Mouse (Mus musculus) hindbrain, embryonic 15.5 days (tissue): ENCODE measurements around the gene Cisd1. TPM values are rescaled to one million over a fixed set of nuclear protein-coding genes. Genes with fewer than 3 reads are reported as not detected.
"Not testable (repeated sequence)": the region's sequence is repeated elsewhere in the genome, so short reads cannot be mapped to it uniquely, and the experiment has no call there.

ENCODE experiments used
- ATAC-seq: fragments of 200-750 bp; cut with Nextera tagmentation; 2 replicates; pipeline ENCODE4 v1.8.0; 2017; ENCODE audit warnings: low read depth, moderate number of reproducible peaks, moderate TSS enrichment; ENCODE audit not compliant: low FRiP score
- H3K27ac ChIP-seq: fragments of 300-500 bp; sonication (generic); replicated peaks from 2 replicates; pipeline ENCODE4 v1.5.1; 2015; ENCODE audit warnings: mild to moderate bottlenecking, inconsistent platforms
- H3K27me3 ChIP-seq: fragments of 300-500 bp; sonication (generic); 2 replicates; pipeline ENCODE4 v1.6.1; 2015; ENCODE audit warnings: control low read depth, inconsistent platforms
- H3K36me3 ChIP-seq: fragments of 300-500 bp; sonication (generic); 2 replicates; pipeline ENCODE4 v1.6.1; 2015; ENCODE audit warnings: control low read depth, inconsistent platforms
- H3K4me1 ChIP-seq: fragments of 300-500 bp; sonication (generic); replicated peaks from 2 replicates; pipeline ENCODE4 v1.6.1; 2015; ENCODE audit warnings: control low read depth, inconsistent platforms
- H3K4me2 ChIP-seq: fragments of 300-500 bp; sonication (generic); 2 replicates; pipeline ENCODE4 v1.6.1; 2015; ENCODE audit warnings: moderate library complexity, mild to moderate bottlenecking, inconsistent platforms
- H3K4me3 ChIP-seq: fragments of 300-500 bp; sonication (generic); 2 replicates; pipeline ENCODE4 v1.5.1; 2015; ENCODE audit warnings: mild to moderate bottlenecking, inconsistent platforms
- H3K9ac ChIP-seq: fragments of 300-500 bp; sonication (generic); 2 replicates; pipeline ENCODE4 v1.6.1; 2015; ENCODE audit warnings: inconsistent platforms
- H3K9me3 ChIP-seq: fragments of 300-500 bp; sonication (generic); 2 replicates; pipeline ENCODE4 v1.6.1; 2016; ENCODE audit warnings: control low read depth, inconsistent platforms
- WGBS: fragments of 180-500 bp; shearing (Covaris S2); methylation state at CpG from one replicate; pipeline ENCODE4 v1.1.7; 2015; 5-methylcytosine and 5-hydroxymethylcytosine counted together
- polyA plus RNA-seq: library from polyadenylated mRNA; unstranded; fragments of >200 nt; fragmentation: Nextera tagmentation; extraction: Ambion mirVana; gene quantifications from 2 replicates; pipeline ENCODE4 v1.2.1, GENCODE M21; 2015

Gene Cisd1
- 295 and 296 TPM in 2 replicates for polyA plus RNA-seq

DNA sequence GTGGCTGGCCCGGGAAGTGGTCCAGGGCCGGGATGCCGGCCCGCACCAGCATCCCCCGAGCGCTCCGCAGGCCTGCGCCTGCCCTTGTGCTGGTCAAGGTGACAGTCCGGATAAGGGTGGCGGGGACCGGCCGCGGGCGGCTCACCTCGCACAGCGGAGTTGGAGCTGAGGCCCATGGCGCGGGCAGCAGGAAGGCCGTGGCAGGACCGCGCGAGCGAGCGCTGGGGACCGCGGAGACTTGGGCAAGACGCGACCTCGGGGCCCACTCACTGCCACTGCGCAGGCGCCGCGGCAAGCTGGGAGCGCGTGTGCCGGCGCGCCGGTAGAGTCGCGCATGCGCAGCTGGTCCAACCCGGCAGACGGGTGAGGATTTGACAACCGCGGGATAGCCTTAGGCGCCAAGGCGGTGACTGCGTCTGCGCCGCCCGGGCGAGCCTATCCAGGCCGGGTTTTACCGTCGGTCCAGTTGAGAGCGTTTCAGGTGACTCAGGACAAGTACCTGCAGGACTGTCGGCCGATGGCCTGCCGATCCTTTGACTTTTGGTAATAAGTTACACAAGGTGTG, at the start of gene Cisd1:
TSS of gene Cisd1 (minus strand) at position 376 of the 565 bp plus-strand sequence.
- H3K4me2 ChIP-seq: peak within 1 kb of the TSS; percentile 81
- no peaks in the 10 kb centered on the region for H3K9me3 ChIP-seq
- peak within 1 kb of the TSS; percentile 76 for H3K9ac ChIP-seq
- H3K27me3 ChIP-seq: no peaks in the 10 kb centered on the region
- no peaks in the 10 kb centered on the region for H3K36me3 ChIP-seq
- under 1% methylated on average over 60 of the region's 60 CpGs for WGBS
- peak within 1 kb of the TSS; percentile 71 for H3K27ac ChIP-seq
- peak; percentile 80 for ATAC-seq
- peaks cover 45% of the 10 kb centered on the region for H3K4me1 ChIP-seq
- H3K4me3 ChIP-seq: peak within 1 kb of the TSS; percentile 58

DNA sequence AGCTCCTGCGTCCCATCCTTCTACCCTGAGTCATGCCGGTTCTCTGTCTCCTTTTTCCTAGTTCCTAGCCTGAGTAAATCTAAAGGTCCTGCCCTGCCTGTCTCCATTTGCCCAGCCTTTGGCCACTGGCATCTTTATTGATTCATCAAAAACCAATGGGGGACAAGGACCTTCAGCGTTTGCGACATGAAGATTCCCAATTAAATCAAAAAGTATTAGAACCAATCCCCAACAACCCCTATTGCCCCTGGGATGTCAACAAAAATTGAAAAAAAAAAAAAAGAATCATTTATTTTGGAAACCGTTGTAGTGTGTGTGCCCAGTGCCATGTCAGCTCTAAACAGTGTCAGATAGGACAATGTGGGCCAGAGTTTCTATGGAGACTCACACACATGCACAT, 44.6 kb upstream of the Cisd1 start:
- no peak for ATAC-seq
- Histone ChIP-seq H3K9me3 (0 out of 2 replicates have a peak, but pooled peaks cover 3% of the 10 kb centered on the region), H3K27me3 (no peaks in the 10 kb centered on the region), H3K9ac (no peak overlapping the region), H3K36me3 (no peaks in the 10 kb centered on the region), H3K4me2 (no peak overlapping the region), H3K4me3 (no peak overlapping the region), H3K27ac (no peak overlapping the region), H3K4me1 (no peaks in the 10 kb centered on the region)
- WGBS: 94% methylated on average over 5 of the region's 5 CpGs

GRCm38 (mm10) chr10:71384159-71385044, 39.6 kb upstream of the Cisd1 start:
- H3K27me3 ChIP-seq: no peaks in the 10 kb centered on the region
- no peak overlapping the region for H3K4me2 ChIP-seq
- H3K4me1 ChIP-seq: no peaks in the 10 kb centered on the region
- H3K36me3 ChIP-seq: peaks cover 6% of the 10 kb centered on the region
- 68% methylated on average over 19 of the region's 19 CpGs for WGBS
- H3K9me3 ChIP-seq: no peaks in the 10 kb centered on the region
- no peak overlapping the region for H3K27ac ChIP-seq
- H3K4me3 ChIP-seq: no peak overlapping the region
- no peak for ATAC-seq
- no peak overlapping the region for H3K9ac ChIP-seq

- not testable (repeated sequence) for H3K4me1 ChIP-seq, H3K27ac ChIP-seq, H3K4me2 ChIP-seq, ATAC-seq, H3K4me3 ChIP-seq, H3K27me3 ChIP-seq, H3K9me3 ChIP-seq, H3K9ac ChIP-seq, H3K36me3 ChIP-seq
- WGBS: 81% methylated on average over 6 of the region's 6 CpGs
Observed at GRCm38 (mm10) chr10:71383552-71383924, 38.8 kb upstream of the Cisd1 start.

DNA sequence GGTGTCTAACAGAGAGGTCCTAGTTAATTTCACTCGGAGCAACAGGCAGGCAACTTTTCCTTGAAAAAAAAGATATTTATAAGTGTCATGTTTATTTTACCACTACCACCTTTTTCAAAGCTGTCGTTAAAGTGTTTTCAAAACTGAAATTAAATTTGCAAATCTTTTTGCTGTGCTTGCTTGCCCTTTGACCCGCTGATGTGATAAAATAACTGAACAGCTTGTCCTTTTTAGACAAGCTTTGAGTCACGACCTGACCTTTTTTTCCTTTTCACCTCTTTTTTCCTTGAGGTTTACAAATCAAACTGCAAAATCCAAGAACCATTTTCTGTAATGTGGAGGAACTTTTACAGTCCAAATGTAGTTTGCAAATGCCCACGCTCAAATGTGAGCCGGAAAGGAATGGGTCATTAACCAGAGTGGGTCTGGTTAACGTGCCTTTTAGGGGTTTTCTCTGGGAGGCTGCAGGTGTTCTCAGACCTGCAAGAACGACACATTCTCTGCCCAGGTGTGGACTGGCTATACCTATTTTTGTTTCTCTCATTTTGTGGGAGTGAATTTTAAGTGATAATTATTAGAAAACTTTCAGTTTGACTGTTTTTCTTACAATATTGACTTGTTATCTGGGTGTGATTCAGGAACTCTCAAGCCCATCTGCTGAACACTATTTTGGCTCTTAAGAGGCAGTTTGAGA, 38.3 kb upstream of the Cisd1 start:
- peaks cover 14% of the 10 kb centered on the region for H3K36me3 ChIP-seq
- 85% methylated on average over 8 of the region's 8 CpGs for WGBS
- no peak overlapping the region for H3K4me3 ChIP-seq
- no peak overlapping the region for H3K27ac ChIP-seq
- no peak overlapping the region for H3K9ac ChIP-seq
- ATAC-seq: no peak
- H3K4me1 ChIP-seq: no peaks in the 10 kb centered on the region
- H3K27me3 ChIP-seq: no peaks in the 10 kb centered on the region
- no peaks in the 10 kb centered on the region for H3K9me3 ChIP-seq
- H3K4me2 ChIP-seq: no peak overlapping the region

- ATAC-seq: no peak
- Histone ChIP-seq H3K4me1 (no peaks in the 10 kb centered on the region), H3K27ac (no peak overlapping the region), H3K27me3 (no peaks in the 10 kb centered on the region), H3K9me3 (no peaks in the 10 kb centered on the region), H3K9ac (no peak overlapping the region), H3K4me2 (no peak overlapping the region), H3K4me3 (no peak overlapping the region), H3K36me3 (peaks cover 19% of the 10 kb centered on the region)
- WGBS: 79% methylated on average over 7 of the region's 7 CpGs
Observed at GRCm38 (mm10) chr10:71382109-71382508, 37.4 kb upstream of the Cisd1 start.

DNA sequence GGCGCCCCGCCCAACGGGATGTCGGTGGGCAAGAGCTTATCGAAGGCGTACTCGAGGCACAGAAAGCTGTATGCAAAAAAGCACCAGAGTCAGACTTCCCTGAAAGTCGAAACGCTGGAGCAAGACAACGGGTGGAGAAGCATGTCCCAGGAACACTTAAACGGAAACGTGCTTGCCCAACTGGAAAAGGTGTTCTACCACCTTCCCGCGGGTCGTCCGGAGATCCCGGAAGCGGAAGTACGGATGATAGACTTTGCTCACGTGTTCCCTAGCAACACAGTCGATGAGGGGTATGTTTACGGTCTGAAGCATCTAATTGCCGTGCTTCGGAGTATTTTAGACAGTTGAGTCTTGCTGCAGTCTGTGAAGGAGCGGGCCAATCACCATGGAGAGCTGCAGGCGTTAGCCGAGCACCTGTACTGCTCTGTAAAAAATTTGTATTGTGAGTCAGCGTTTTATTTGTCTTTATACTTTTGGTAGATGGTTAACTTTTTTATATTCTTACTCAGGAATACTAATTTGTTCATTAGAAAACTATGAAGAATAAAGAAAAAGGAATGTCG, 36.8 kb upstream of the Cisd1 start:
- no peak overlapping the region for H3K4me2 ChIP-seq
- no peaks in the 10 kb centered on the region for H3K4me1 ChIP-seq
- H3K9me3 ChIP-seq: no peaks in the 10 kb centered on the region
- 90% methylated on average over 29 of the region's 29 CpGs for WGBS
- no peaks in the 10 kb centered on the region for H3K27me3 ChIP-seq
- ATAC-seq: no peak
- H3K27ac ChIP-seq: no peak overlapping the region
- H3K4me3 ChIP-seq: no peak overlapping the region
- H3K9ac ChIP-seq: no peak overlapping the region
- peaks cover 24% of the 10 kb centered on the region for H3K36me3 ChIP-seq

GRCm38 (mm10) chr10:71380406-71380805, 35.7 kb upstream of the Cisd1 start:
- H3K27ac ChIP-seq: no peak overlapping the region
- H3K27me3 ChIP-seq: no peaks in the 10 kb centered on the region
- ATAC-seq: no peak
- no peaks in the 10 kb centered on the region for H3K9me3 ChIP-seq
- 94% methylated on average over 7 of the region's 7 CpGs for WGBS
- no peak overlapping the region for H3K9ac ChIP-seq
- H3K4me1 ChIP-seq: no peaks in the 10 kb centered on the region
- no peak overlapping the region for H3K4me3 ChIP-seq
- H3K4me2 ChIP-seq: no peak overlapping the region
- peaks cover 27% of the 10 kb centered on the region for H3K36me3 ChIP-seq

DNA sequence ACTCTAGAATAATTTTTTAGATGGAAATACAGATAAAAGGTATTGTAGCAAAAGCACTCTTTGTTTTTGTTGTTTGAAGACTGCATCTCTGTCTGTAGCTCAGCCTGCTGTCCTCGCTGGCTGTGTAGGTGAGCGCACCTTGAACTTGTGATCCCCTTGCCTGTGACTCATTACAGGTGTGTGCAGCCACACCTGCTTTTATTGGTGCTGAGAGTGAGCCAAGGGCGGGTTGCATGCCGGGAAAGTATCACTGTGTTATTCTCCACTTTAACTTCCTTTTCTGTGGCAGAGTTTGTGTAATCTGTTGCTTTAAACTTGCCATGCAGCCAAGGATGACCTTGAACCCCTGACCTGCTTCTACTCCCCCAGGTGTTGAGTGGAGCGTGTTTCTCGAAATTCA, 31.3 kb upstream of the Cisd1 start:
- H3K36me3 ChIP-seq: peaks cover 34% of the 10 kb centered on the region
- H3K4me1 ChIP-seq: no peaks in the 10 kb centered on the region
- H3K27ac ChIP-seq: no peak overlapping the region
- H3K27me3 ChIP-seq: no peaks in the 10 kb centered on the region
- WGBS: 97% methylated on average over 6 of the region's 6 CpGs
- H3K4me2 ChIP-seq: no peak overlapping the region
- H3K9ac ChIP-seq: no peak overlapping the region
- ATAC-seq: no peak
- H3K4me3 ChIP-seq: no peak overlapping the region
- no peaks in the 10 kb centered on the region for H3K9me3 ChIP-seq

DNA sequence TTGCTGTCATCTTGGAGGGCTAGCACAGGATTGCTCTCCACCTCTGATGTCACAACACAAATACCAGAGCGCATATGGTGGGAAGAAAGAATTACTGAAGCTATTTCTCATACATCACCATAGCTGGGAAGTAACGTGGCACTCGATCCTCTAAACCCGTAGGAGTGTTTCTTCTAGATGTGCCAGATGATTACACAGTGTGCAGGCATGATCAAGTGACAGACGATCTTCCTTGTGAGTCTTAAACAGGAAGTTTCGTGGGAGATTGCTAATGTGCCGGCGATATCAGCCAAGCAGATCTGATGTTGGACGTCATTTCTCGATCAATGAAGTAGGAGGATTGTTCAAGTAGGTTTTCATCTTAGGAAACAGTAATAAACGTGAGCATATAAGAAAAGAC, 29.0 kb upstream of the Cisd1 start:
- ATAC-seq: no peak
- Histone ChIP-seq H3K36me3 (peaks cover 32% of the 10 kb centered on the region), H3K4me1 (no peaks in the 10 kb centered on the region), H3K4me3 (no peak overlapping the region), H3K27ac (no peak overlapping the region), H3K27me3 (no peaks in the 10 kb centered on the region), H3K9me3 (no peaks in the 10 kb centered on the region), H3K9ac (no peak overlapping the region), H3K4me2 (no peak overlapping the region)
- WGBS: 93% methylated on average over 11 of the region's 11 CpGs

DNA sequence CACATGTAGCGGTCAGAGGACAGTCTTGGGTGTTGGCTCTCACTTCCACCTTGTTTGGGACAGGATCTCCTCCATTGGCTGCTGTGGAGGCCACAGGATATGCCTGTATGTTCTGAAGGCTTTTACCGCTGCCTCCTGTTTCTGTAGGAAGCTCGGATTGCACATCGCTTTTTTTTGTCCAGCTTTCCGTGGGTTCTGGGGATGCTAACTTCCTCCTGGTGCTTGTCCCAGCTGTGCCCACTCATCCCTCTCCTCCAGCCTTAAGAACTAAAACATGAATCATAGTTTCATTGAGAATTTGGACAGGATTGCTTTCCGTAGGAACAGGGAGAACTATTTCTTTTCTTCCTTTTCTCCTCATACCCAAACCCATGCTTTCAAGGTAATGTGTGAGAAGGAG, 27.1 kb upstream of the Cisd1 start:
- H3K4me3 ChIP-seq: no peak overlapping the region
- no peaks in the 10 kb centered on the region for H3K27me3 ChIP-seq
- H3K9me3 ChIP-seq: no peaks in the 10 kb centered on the region
- no peaks in the 10 kb centered on the region for H3K4me1 ChIP-seq
- no peak overlapping the region for H3K9ac ChIP-seq
- no peak overlapping the region for H3K4me2 ChIP-seq
- H3K27ac ChIP-seq: no peak overlapping the region
- no peak for ATAC-seq
- 88% methylated on average over 6 of the region's 6 CpGs for WGBS
- peaks cover 22% of the 10 kb centered on the region for H3K36me3 ChIP-seq

- H3K9me3 ChIP-seq: no peaks in the 10 kb centered on the region
- H3K4me1 ChIP-seq: no peaks in the 10 kb centered on the region
- no peaks in the 10 kb centered on the region for H3K27me3 ChIP-seq
- H3K4me2 ChIP-seq: no peak overlapping the region
- no peak overlapping the region for H3K4me3 ChIP-seq
- peaks cover 27% of the 10 kb centered on the region for H3K36me3 ChIP-seq
- no peak overlapping the region for H3K9ac ChIP-seq
- H3K27ac ChIP-seq: no peak overlapping the region
- no peak for ATAC-seq
- 90% methylated on average over 3 of the region's 3 CpGs for WGBS
Observed at GRCm38 (mm10) chr10:71369466-71369865, 24.7 kb upstream of the Cisd1 start.
